Mouse (Mus musculus) skeletal muscle tissue, adult 2 months (tissue): ENCODE measurements at regions not wholly inside any gene's neighbourhood (a gene's known extent, or its start where the extent isn't known, plus 50 kb on each side); places are given as distances from the start of the nearest gene placed in this dataset.

Experiments
- DNase-seq: peaks from one replicate; pipeline ENCODE4 v3.0.0-alpha.2; 2012; ENCODE audit warnings: low read depth, low spot score

- no peak for DNase-seq
Observed at GRCm38 (mm10) chr3:102386091-102386490, 83.6 kb upstream of the Ngf start.

GRCm38 (mm10) chr3:102384596-102384995 lies 85.1 kb upstream of the Ngf start:
- peak; percentile 11 for DNase-seq

- no peak for DNase-seq
Observed at GRCm38 (mm10) chr3:102383671-102384070, 86.0 kb upstream of the Ngf start.

- DNase-seq, result no peak
Observed at GRCm38 (mm10) chr3:102381683-102382082, 88.0 kb upstream of the Ngf start.

- no peak for DNase-seq
Observed at GRCm38 (mm10) chr3:102374381-102375060, 95.2 kb upstream of the Ngf start.

GRCm38 (mm10) chr3:102372205-102372899 lies 97.4 kb upstream of the Ngf start:
- no peak for DNase-seq

- peak; percentile 22 for DNase-seq
Observed at GRCm38 (mm10) chr3:102366188-102366587, 103.5 kb upstream of the Ngf start.

GRCm38 (mm10) chr3:102364326-102364935 lies 105.3 kb upstream of the Ngf start:
- no peak for DNase-seq

GRCm38 (mm10) chr3:102360732-102361280 lies 108.9 kb upstream of the Ngf start:
- DNase-seq, result no peak

- DNase-seq, result no peak
Observed at GRCm38 (mm10) chr3:102358801-102359200, 110.9 kb upstream of the Ngf start.

- no peak for DNase-seq
Observed at GRCm38 (mm10) chr3:102357062-102357610, 112.6 kb upstream of the Ngf start.

GRCm38 (mm10) chr3:102355352-102355751 lies 114.4 kb upstream of the Ngf start:
- DNase-seq, result no peak

- no peak for DNase-seq
Observed at GRCm38 (mm10) chr3:102354771-102355170, 114.9 kb upstream of the Ngf start.

GRCm38 (mm10) chr3:102353277-102353900 lies 116.3 kb upstream of the Ngf start:
- DNase-seq, result no peak

GRCm38 (mm10) chr3:102346077-102346476 lies 123.6 kb upstream of the Ngf start:
- DNase-seq, result no peak

GRCm38 (mm10) chr3:102345291-102345690 lies 124.4 kb upstream of the Ngf start:
- DNase-seq, result no peak

GRCm38 (mm10) chr3:102340731-102341130 lies 129.0 kb upstream of the Ngf start:
- DNase-seq, result no peak

GRCm38 (mm10) chr3:102337881-102338280 lies 131.8 kb upstream of the Ngf start:
- no peak for DNase-seq

- DNase-seq, result no peak
Observed at GRCm38 (mm10) chr3:102336184-102336583, 131.7 kb upstream of the Vangl1 start.

- DNase-seq, result peak; percentile 16
Observed at GRCm38 (mm10) chr3:102335146-102335545, 130.7 kb upstream of the Vangl1 start.

GRCm38 (mm10) chr3:102332221-102332620 lies 127.7 kb upstream of the Vangl1 start:
- no peak for DNase-seq

- DNase-seq, result no peak
Observed at GRCm38 (mm10) chr3:102319331-102319730, 114.8 kb upstream of the Vangl1 start.
